Mouse (Mus musculus) myocyte (in vitro differentiated cells): Measurements from ENCODE around the gene Ero1lb. TPM values are rescaled to one million over a fixed set of nuclear protein-coding genes. Genes with fewer than 3 reads are reported as not detected.
A peak's percentile ranks its signal among the peaks of the same experiment; 100 is the strongest.

ENCODE experiments used
- H3K27me3 ChIP-seq: one replicate; pipeline ENCODE4 v1.6.1; 2011; ENCODE audit not compliant: control insufficient read depth, insufficient read depth, insufficient read length
- H3K36me3 ChIP-seq: one replicate; pipeline ENCODE4 v1.6.1; 2011; ENCODE audit not compliant: control insufficient read depth, insufficient read depth
- H3K4me2 ChIP-seq: one replicate; pipeline ENCODE4 v1.6.1; 2011; ENCODE audit warnings: low read depth, control low read depth
- H3K4me3 ChIP-seq: one replicate; pipeline ENCODE4 v1.5.1; 2011; ENCODE audit warnings: mild to moderate bottlenecking, control low read depth, moderate library complexity
- H3K79me2 ChIP-seq: one replicate; pipeline ENCODE4 v1.6.1; 2011; ENCODE audit not compliant: control insufficient read depth, insufficient read depth
- H3ac ChIP-seq: one replicate; pipeline ENCODE4 v1.6.1; 2011; ENCODE audit not compliant: control insufficient read depth, insufficient read length
- CEBPB ChIP-seq: IDR thresholded peaks from 2 replicates; pipeline ENCODE4 v1.6.1; 2011; ENCODE audit warnings: mild to moderate bottlenecking, moderate library complexity; ENCODE audit not compliant: poor library complexity, insufficient read depth, severe bottlenecking
- E2F4 ChIP-seq: IDR thresholded peaks from one replicate; pipeline ENCODE4 v1.6.1; 2011; ENCODE audit warnings: mild to moderate bottlenecking, control low read depth, moderate library complexity; ENCODE audit not compliant: insufficient read depth
- MAX ChIP-seq: IDR thresholded peaks from one replicate; pipeline ENCODE4 v1.6.1; 2011; ENCODE audit warnings: low read depth, mild to moderate bottlenecking, control low read depth
- MYOD1 ChIP-seq, 3 experiments: IDR thresholded peaks; one replicate each; pipeline ENCODE4 v1.6.1; 2011; ENCODE audit warnings: control low read depth in 2 of 3, low read depth in 2 of 3, mild to moderate bottlenecking in 2 of 3, moderate library complexity in 1 of 3; ENCODE audit not compliant: insufficient read length in 2 of 3, control insufficient read depth in 1 of 3
- MYOG ChIP-seq, 3 experiments: IDR thresholded peaks; one replicate each; pipeline ENCODE4 v1.6.1; 2011; ENCODE audit warnings: control low read depth in 2 of 3, low read depth in 2 of 3, mild to moderate bottlenecking in 2 of 3; ENCODE audit not compliant: insufficient read length in 2 of 3, control insufficient read depth in 1 of 3, insufficient read depth in 1 of 3
- POLR2A ChIP-seq: IDR thresholded peaks from one replicate; pipeline ENCODE4 v1.6.1; 2011; ENCODE audit warnings: low read depth, mild to moderate bottlenecking, control low read depth, moderate library complexity; ENCODE audit not compliant: insufficient read length
- POLR2AphosphoS2 ChIP-seq: IDR thresholded peaks from one replicate; pipeline ENCODE4 v1.6.1; 2011; ENCODE audit warnings: low read depth, control low read depth; ENCODE audit not compliant: insufficient read length
- REST ChIP-seq: IDR thresholded peaks from one replicate; pipeline ENCODE4 v1.6.1; 2011; ENCODE audit warnings: mild to moderate bottlenecking, control low read depth, moderate library complexity; ENCODE audit not compliant: insufficient read depth, insufficient read length
- SRF ChIP-seq: IDR thresholded peaks from one replicate; pipeline ENCODE4 v1.6.1; 2011; ENCODE audit warnings: low read depth; ENCODE audit not compliant: control insufficient read depth, insufficient read length
- TCF12 ChIP-seq: IDR thresholded peaks from one replicate; pipeline ENCODE4 v1.6.1; 2011; ENCODE audit warnings: mild to moderate bottlenecking, control low read depth; ENCODE audit not compliant: poor library complexity, insufficient read depth, severe bottlenecking
- TCF3 ChIP-seq: IDR thresholded peaks from one replicate; pipeline ENCODE4 v1.6.1; 2011; ENCODE audit warnings: low read depth, control low read depth; ENCODE audit not compliant: insufficient read length
- USF1 ChIP-seq: IDR thresholded peaks from one replicate; pipeline ENCODE4 v1.6.1; 2011; ENCODE audit warnings: low read depth, mild to moderate bottlenecking, control low read depth, moderate library complexity
- polyA plus RNA-seq: library from polyadenylated mRNA; unstranded; fragments of >200 nt; fragmentation: generic; extraction: Trizol; gene quantifications from one replicate; pipeline ENCODE4 v1.2.1, GENCODE M21; 2012; ENCODE audit warnings: missing spikeins

Gene Ero1lb
- polyA plus RNA-seq, 1 experiment: 1.4 TPM

DNA sequence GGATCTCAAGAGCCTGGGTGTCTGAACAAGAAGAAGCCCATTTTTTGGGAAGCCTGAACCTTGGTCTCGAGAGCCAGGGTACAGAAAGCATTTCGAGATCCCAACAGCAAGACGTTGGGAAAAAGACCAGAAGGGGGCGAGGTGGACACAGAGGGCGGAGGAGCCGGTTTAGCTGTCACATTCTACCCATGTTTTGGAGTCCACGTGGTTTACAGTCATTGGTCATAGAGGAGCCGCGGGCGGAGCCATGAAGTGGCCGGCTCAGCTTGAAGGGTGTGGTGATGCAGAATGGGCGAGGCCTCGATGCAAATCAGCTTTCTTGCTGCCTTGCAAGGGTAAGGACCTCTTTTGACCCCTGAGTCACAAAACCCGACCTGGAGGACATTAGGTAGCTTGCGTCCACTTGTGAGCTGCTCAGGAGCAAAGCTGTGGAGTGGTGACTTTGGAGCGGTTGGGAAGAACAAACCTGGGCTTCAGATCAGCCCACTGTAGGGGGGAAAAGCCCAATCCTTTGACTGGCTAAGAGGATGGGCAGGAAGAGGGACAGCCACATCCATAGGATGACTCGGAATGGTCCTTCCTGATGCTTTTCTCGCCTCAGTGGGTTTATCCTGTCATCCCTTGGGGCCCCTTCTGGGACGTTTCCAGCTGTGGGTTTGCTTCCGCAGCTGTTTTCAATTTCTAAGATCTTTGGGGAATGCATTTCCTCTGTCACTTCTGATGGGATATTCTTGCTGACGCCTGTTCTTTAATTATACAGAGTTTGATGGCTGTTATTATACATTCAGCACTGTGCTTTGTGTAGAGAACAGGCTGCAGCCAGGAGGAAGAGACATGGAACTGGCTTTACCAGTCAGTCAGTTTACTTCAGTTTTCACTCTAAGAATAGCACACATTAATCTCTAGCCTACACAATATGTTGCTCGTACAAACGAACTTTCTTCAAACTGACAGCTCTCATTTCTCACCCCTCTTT, 23.4 kb upstream of the Ero1lb start:
- Histone ChIP-seq H3K36me3 (no peaks in the 10 kb centered on the region), H3K27me3 (no peaks in the 10 kb centered on the region), H3ac (no peak overlapping the region), H3K79me2 (no peaks in the 10 kb centered on the region), H3K4me3 (no peak overlapping the region), H3K4me2 (peak overlapping the region; percentile 55)
- no peak for TF ChIP-seq MAX

DNA sequence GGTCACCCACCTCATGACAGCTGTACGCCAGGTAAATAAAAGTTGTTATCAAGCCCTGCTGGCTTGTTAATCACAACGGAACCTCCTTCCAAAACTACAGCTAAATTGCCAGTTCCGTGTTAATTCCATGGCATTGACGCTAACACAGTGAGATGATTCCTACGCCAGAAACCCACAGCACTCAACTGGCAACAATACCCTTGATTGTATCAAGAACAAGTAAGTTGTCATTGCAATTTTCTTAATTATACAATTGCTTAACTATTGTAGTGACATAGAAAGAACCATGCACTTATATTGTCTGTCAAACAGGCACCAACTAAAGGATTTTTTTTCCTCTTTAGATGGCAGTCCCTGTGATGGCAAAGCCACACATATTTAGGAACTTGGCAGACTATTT, 22.4 kb upstream of the Ero1lb start:
- Histone ChIP-seq H3K36me3 (no peaks in the 10 kb centered on the region), H3K27me3 (no peaks in the 10 kb centered on the region), H3K4me2 (no peak overlapping the region), H3K79me2 (no peaks in the 10 kb centered on the region), H3K4me3 (no peak overlapping the region), H3ac (no peak overlapping the region)
- no peak for TF ChIP-seq POLR2AphosphoS2
- TF ChIP-seq MYOD1 (IDR thresholded peaks at IDR 0.05; ENCODE audit: control insufficient read depth in 1 of 3, insufficient read length in 2 of 3, low read depth in 2 of 3): no peak

GRCm38 (mm10) chr13:12543880-12544568, 21.6 kb upstream of the Ero1lb start:
- no peaks in the 10 kb centered on the region for H3K36me3 ChIP-seq
- no peaks in the 10 kb centered on the region for H3K27me3 ChIP-seq
- H3K4me2 ChIP-seq: no peak overlapping the region
- H3ac ChIP-seq: no peak overlapping the region
- no peak overlapping the region for H3K4me3 ChIP-seq
- no peaks in the 10 kb centered on the region for H3K79me2 ChIP-seq
- TF ChIP-seq MYOG (IDR thresholded peaks at IDR 0.05; ENCODE audit: control insufficient read depth in 1 of 3, insufficient read depth in 1 of 3, insufficient read length in 2 of 3, low read depth in 2 of 3): no peak
- TF ChIP-seq POLR2AphosphoS2: no peak
- TF ChIP-seq REST: no peak
- TF ChIP-seq CEBPB: no peak
- no peak for TF ChIP-seq TCF3
- no peak for TF ChIP-seq USF1
- no peak for TF ChIP-seq MYOD1 (IDR thresholded peaks at IDR 0.05; ENCODE audit: control insufficient read depth in 1 of 3, insufficient read length in 2 of 3, low read depth in 2 of 3)
- no peak for TF ChIP-seq TCF12
- no peak for TF ChIP-seq E2F4

DNA sequence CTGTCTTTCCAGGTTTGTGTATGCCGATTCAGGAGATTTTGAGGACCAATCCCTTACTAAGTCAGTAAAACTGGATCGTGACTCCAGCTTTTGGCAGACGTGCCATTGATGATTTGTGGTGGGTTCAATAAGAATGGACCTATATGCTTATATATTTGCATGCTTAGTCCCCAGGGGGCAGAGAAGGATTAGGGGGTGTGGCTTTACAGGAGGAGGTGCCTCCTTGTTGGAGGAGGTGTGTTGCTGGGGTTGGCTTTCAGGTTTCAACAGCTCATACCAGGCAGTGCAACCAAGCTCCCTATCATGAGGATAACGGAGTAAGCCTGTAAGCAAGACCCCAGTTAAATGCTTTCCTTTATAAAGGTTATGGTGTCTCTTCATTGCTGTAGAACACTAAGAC, 11.5 kb upstream of the Ero1lb start:
- H3K27me3 ChIP-seq: no peaks in the 10 kb centered on the region
- H3ac ChIP-seq: no peak overlapping the region
- TF ChIP-seq USF1: no peak
- TF ChIP-seq MYOG (IDR thresholded peaks at IDR 0.05; ENCODE audit: control insufficient read depth in 1 of 3, insufficient read depth in 1 of 3, insufficient read length in 2 of 3, low read depth in 2 of 3): no peak
- TF ChIP-seq MAX: no peak
- no peak for TF ChIP-seq CEBPB
- TF ChIP-seq POLR2A: no peak
- no peak for TF ChIP-seq TCF3
- TF ChIP-seq REST: no peak
- TF ChIP-seq SRF: no peak
- no peak for TF ChIP-seq TCF12
- no peak for TF ChIP-seq POLR2AphosphoS2
- no peak for TF ChIP-seq E2F4
- TF ChIP-seq MYOD1 (IDR thresholded peaks at IDR 0.05; ENCODE audit: control insufficient read depth in 1 of 3, insufficient read length in 2 of 3, low read depth in 2 of 3): no peak
- no peak overlapping the region for H3K4me2 ChIP-seq
- H3K36me3 ChIP-seq: no peaks in the 10 kb centered on the region
- no peak overlapping the region for H3K4me3 ChIP-seq
- no peaks in the 10 kb centered on the region for H3K79me2 ChIP-seq

DNA sequence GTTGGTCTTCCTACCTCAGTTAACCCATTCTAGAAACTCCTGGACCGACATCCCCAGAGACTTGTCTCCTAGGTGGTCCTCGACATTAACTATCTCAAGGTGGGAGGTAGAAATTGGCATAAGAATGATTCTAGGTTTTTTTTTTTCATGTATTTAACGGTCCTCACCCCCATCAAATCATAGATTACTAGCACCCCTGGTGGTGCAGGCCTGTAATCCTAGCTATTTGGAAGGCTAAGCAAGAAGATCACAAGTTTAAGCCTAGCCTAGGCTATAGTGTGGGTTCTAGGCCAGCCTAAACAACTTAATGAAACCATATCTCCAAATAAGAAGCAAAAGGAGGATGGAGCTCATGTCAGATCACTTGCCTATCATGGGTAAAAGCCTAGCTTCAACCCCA, 6.6 kb upstream of the Ero1lb start:
- H3K79me2 ChIP-seq: no peaks in the 10 kb centered on the region
- no peak overlapping the region for H3K4me3 ChIP-seq
- H3ac ChIP-seq: no peak overlapping the region
- H3K27me3 ChIP-seq: no peaks in the 10 kb centered on the region
- H3K36me3 ChIP-seq: no peaks in the 10 kb centered on the region
- H3K4me2 ChIP-seq: no peak overlapping the region
- TF ChIP-seq USF1 (no peak), SRF (no peak), MAX (no peak), E2F4 (no peak), TCF3 (no peak), TCF12 (no peak), POLR2AphosphoS2 (no peak), MYOG (IDR thresholded peaks at IDR 0.05; ENCODE audit: control insufficient read depth in 1 of 3, insufficient read depth in 1 of 3, insufficient read length in 2 of 3, low read depth in 2 of 3) (no peak), POLR2A (no peak), CEBPB (no peak), MYOD1 (IDR thresholded peaks at IDR 0.05; ENCODE audit: control insufficient read depth in 1 of 3, insufficient read length in 2 of 3, low read depth in 2 of 3) (no peak), REST (no peak)
